Mouse (Mus musculus) splenic B cell, adult 2 months (primary cell): ENCODE data around the gene Gm4981.

Experiments
- DNase-seq: peaks from one replicate; pipeline ENCODE4 v3.0.0-alpha.2; 2011; ENCODE audit warnings: low read depth, low spot score
- H3K27me3 ChIP-seq: 2 replicates; pipeline ENCODE4 v1.6.1; 2012; ENCODE audit warnings: mild to moderate bottlenecking, low read length, moderate library complexity, mixed read lengths; ENCODE audit not compliant: control insufficient read depth, poor library complexity, insufficient read depth, severe bottlenecking
- H3K36me3 ChIP-seq: 2 replicates; pipeline ENCODE4 v1.6.1; 2012; ENCODE audit warnings: mild to moderate bottlenecking, low read length, moderate library complexity, mixed read lengths; ENCODE audit not compliant: control insufficient read depth, poor library complexity, insufficient read depth, severe bottlenecking

Gene Gm4981

DNA sequence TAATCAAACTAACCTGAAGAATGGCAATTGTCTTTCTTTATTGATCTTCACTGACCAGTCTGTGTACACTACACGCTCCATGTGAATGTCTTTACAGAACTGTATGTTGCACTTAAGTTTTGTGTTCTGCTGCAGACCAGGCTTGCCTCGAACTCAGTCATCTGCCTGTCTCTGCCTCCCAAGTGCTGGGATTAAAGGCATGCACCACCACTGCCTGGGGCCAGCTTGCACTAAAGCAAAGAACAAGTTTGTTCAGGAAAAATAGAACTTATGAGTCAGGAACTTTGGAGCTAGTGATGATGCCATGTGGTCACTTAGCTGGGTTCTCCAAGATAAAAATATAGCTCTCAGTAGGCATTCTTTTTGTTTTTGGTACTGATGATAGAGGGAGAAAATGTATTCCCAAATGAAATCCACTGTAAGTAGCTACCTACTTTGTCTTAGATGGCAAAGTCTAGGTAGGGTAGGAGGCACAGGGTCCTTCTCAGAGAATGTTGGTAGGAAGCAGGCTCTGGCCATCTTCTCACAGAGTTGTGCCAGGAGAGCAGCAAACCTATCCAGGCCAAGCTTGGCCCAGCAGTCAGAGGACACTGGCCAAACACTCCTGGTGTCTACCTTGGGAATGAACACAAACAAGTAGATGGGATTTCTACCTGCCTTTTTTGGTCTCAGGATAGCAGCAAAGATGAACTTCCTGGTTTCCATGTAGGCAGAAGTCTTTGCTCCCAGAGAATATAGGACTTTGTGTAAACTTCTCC is 26.6 kb downstream of the Gm4981 start:
- no peak for DNase-seq

DNA sequence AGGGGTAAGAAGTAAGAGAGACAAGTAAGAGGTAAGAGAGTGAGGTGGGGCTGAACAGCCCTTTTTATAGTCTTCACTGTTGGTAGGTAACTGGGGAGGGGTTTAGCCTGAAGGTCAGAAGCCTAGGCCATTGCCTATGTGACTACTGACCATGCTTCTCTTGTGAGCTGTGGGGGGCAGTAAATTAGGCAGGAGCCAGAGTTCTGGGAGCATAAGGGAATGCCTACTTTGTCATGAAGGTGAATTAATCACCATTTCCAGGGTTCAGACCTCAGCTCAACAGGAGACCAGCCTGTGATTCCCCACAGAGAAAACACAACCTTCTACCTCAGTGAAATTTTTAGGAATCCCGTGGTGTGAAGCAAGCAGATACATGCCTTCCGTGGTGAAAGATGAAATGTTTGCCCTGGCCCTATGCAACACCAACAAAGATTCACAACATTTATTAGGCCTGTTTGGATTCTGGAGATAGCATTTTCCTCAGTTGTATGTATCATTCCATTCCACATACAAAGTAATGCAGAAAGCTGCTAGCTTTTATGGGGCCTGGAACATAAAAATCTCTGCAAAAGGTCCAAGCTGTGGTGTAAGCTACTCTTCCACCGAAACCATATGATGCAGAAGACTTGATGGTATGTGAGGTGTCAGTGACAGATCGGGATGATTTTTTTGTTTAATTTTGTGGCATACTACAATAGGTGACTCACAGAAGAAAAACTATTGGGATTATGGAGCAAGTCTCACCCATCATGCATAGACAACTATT is 29.7 kb downstream of the Gm4981 start:
- H3K27me3 ChIP-seq = no peaks in the 10 kb centered on the region
- no peaks in the 10 kb centered on the region for H3K36me3 ChIP-seq
- DNase-seq = no peak

More for the DNA sequence above, 26.6 kb downstream of the Gm4981 start:
- H3K27me3 ChIP-seq = no peaks in the 10 kb centered on the region
- H3K36me3 ChIP-seq = no peaks in the 10 kb centered on the region

- Histone ChIP-seq H3K27me3 (no peaks in the 10 kb centered on the region), H3K36me3 (no peaks in the 10 kb centered on the region)
- no peak for DNase-seq
Measured at GRCm38 (mm10) chr10:58205986-58206385, 30.5 kb downstream of the Gm4981 start.
